Mouse (Mus musculus) midbrain, embryonic 11.5 days (tissue): Measurements from ENCODE around the gene Ugt1a6b. TPM values are rescaled to one million over a fixed set of nuclear protein-coding genes. Genes with fewer than 3 reads are reported as not detected.

Source experiments
- ATAC-seq: fragments of 200-750 bp; cut with Nextera tagmentation; 2 replicates; pipeline ENCODE4 v1.8.0; 2017; ENCODE audit warnings: moderate TSS enrichment, moderate library complexity; ENCODE audit not compliant: low FRiP score
- DNase-seq: peaks from one replicate; pipeline ENCODE4 v3.0.0; 2015; ENCODE audit warnings: low spot score; ENCODE audit errors: missing footprints
- H3K27ac ChIP-seq: fragments of 300-500 bp; sonication (generic); 2 replicates; pipeline ENCODE4 v1.5.1; 2014; ENCODE audit warnings: low read depth, low read length
- H3K27me3 ChIP-seq: fragments of 300-500 bp; sonication (generic); 2 replicates; pipeline ENCODE4 v1.6.1; 2014; ENCODE audit warnings: mild to moderate bottlenecking, low read length, moderate library complexity, mixed read lengths; ENCODE audit not compliant: control insufficient read depth, insufficient read depth
- H3K36me3 ChIP-seq: fragments of 300-500 bp; sonication (generic); 2 replicates; pipeline ENCODE4 v1.6.1; 2014; ENCODE audit warnings: mild to moderate bottlenecking, low read length, moderate library complexity, mixed read lengths; ENCODE audit not compliant: control insufficient read depth, insufficient read depth
- H3K4me1 ChIP-seq: fragments of 300-500 bp; sonication (generic); 2 replicates; pipeline ENCODE4 v1.6.1; 2014; ENCODE audit warnings: low read length; ENCODE audit not compliant: control insufficient read depth, insufficient read depth
- H3K4me2 ChIP-seq: fragments of 300-500 bp; sonication (generic); 2 replicates; pipeline ENCODE4 v1.6.1; 2014; ENCODE audit warnings: mild to moderate bottlenecking, moderate library complexity
- H3K4me3 ChIP-seq: fragments of 300-500 bp; sonication (generic); 2 replicates; pipeline ENCODE4 v1.5.1; 2014; ENCODE audit warnings: low read depth, low read length
- H3K9ac ChIP-seq: fragments of 300-500 bp; sonication (generic); 2 replicates; pipeline ENCODE4 v1.6.1; 2014; ENCODE audit warnings: low read length
- H3K9me3 ChIP-seq: fragments of 300-500 bp; sonication (generic); 2 replicates; pipeline ENCODE4 v1.6.1; 2016; ENCODE audit warnings: low read length; ENCODE audit not compliant: control insufficient read depth
- WGBS: fragments of 180-500 bp; shearing (Covaris S2); extraction: QIAGEN DNeasy Blood & Tissue Kit; methylation state at CpG from one replicate; pipeline ENCODE4 v1.1.7; 2014; 5-methylcytosine and 5-hydroxymethylcytosine counted together
- polyA plus RNA-seq: library from polyadenylated mRNA; unstranded; fragments of >200 nt; fragmentation: Nextera tagmentation; extraction: Ambion mirVana; gene quantifications from 2 replicates; pipeline ENCODE4 v1.2.1, GENCODE M21; 2014

The Ugt1a6b gene
- polyA plus RNA-seq, 1 experiment from 2014 or later, result not detected

GRCm38 (mm10) chr1:88262961-88263360, 159.9 kb downstream of the Ugt1a6b start:
- DNase-seq (no peak), ATAC-seq (no peak)
- H3K4me2 ChIP-seq, result no peak overlapping the region
- 78% methylated on average over 6 of the region's 6 CpGs for WGBS
- H3K27ac ChIP-seq, result no peak overlapping the region
- H3K9me3 ChIP-seq, result peaks cover 32% of the 10 kb centered on the region
- H3K4me3 ChIP-seq, result no peak overlapping the region
- no peaks in the 10 kb centered on the region for H3K27me3 ChIP-seq
- peaks cover 72% of the 10 kb centered on the region for H3K36me3 ChIP-seq
- H3K4me1 ChIP-seq, result no peaks in the 10 kb centered on the region
- no peak overlapping the region for H3K9ac ChIP-seq

GRCm38 (mm10) chr1:88263778-88264177, 160.7 kb downstream of the Ugt1a6b start:
- H3K27me3 ChIP-seq, result no peaks in the 10 kb centered on the region
- DNase-seq (no peak), ATAC-seq (no peak)
- no peaks in the 10 kb centered on the region for H3K4me1 ChIP-seq
- no peak overlapping the region for H3K9ac ChIP-seq
- WGBS, result 90% methylated on average over 5 of the region's 5 CpGs
- no peak overlapping the region for H3K4me2 ChIP-seq
- peaks cover 28% of the 10 kb centered on the region for H3K9me3 ChIP-seq
- peaks cover 80% of the 10 kb centered on the region for H3K36me3 ChIP-seq
- no peak overlapping the region for H3K27ac ChIP-seq
- H3K4me3 ChIP-seq, result no peak overlapping the region

- Histone ChIP-seq H3K27ac (no peak overlapping the region), H3K4me1 (no peaks in the 10 kb centered on the region), H3K4me3 (no peak overlapping the region), H3K4me2 (no peak overlapping the region), H3K27me3 (no peaks in the 10 kb centered on the region), H3K9me3 (peaks cover 25% of the 10 kb centered on the region), H3K9ac (no peak overlapping the region), H3K36me3 (peaks cover 86% of the 10 kb centered on the region)
- ATAC-seq (no peak), DNase-seq (no peak)
- 90% methylated on average over 7 of the region's 7 CpGs for WGBS
These were observed 161.3 kb downstream of the Ugt1a6b start for GRCm38 (mm10) chr1:88264237-88264868.

- no peak overlapping the region for H3K4me3 ChIP-seq
- DNase-seq (no peak), ATAC-seq (no peak)
- H3K27ac ChIP-seq, result no peak overlapping the region
- peaks cover 91% of the 10 kb centered on the region for H3K36me3 ChIP-seq
- no peak overlapping the region for H3K4me2 ChIP-seq
- no peaks in the 10 kb centered on the region for H3K27me3 ChIP-seq
- no peaks in the 10 kb centered on the region for H3K4me1 ChIP-seq
- H3K9me3 ChIP-seq, result peaks cover 24% of the 10 kb centered on the region
- no peak overlapping the region for H3K9ac ChIP-seq
- 82% methylated on average over 4 of the region's 4 CpGs for WGBS
These were observed 161.8 kb downstream of the Ugt1a6b start for GRCm38 (mm10) chr1:88264869-88265240.

- H3K4me3 ChIP-seq, result no peak overlapping the region
- 90% methylated on average over 13 of the region's 13 CpGs for WGBS
- H3K36me3 ChIP-seq, result peaks cover 88% of the 10 kb centered on the region
- no peak overlapping the region for H3K4me2 ChIP-seq
- H3K9me3 ChIP-seq, result peaks cover 20% of the 10 kb centered on the region
- no peak overlapping the region for H3K9ac ChIP-seq
- DNase-seq, result no peak
- no peak for ATAC-seq
- no peaks in the 10 kb centered on the region for H3K4me1 ChIP-seq
- H3K27me3 ChIP-seq, result no peaks in the 10 kb centered on the region
- H3K27ac ChIP-seq, result no peak overlapping the region
These were observed 163.1 kb downstream of the Ugt1a6b start for GRCm38 (mm10) chr1:88266123-88266522.

GRCm38 (mm10) chr1:88267489-88267888, 164.4 kb downstream of the Ugt1a6b start:
- peaks cover 12% of the 10 kb centered on the region for H3K9me3 ChIP-seq
- peaks cover 87% of the 10 kb centered on the region for H3K36me3 ChIP-seq
- H3K4me3 ChIP-seq, result no peak overlapping the region
- H3K4me2 ChIP-seq, result no peak overlapping the region
- H3K27me3 ChIP-seq, result no peaks in the 10 kb centered on the region
- H3K9ac ChIP-seq, result no peak overlapping the region
- 96% methylated on average over 6 of the region's 6 CpGs for WGBS
- no peak overlapping the region for H3K27ac ChIP-seq
- DNase-seq, result no peak
- no peaks in the 10 kb centered on the region for H3K4me1 ChIP-seq
- peak; percentile 7; the same call in 1 of the 2 replicates for ATAC-seq

GRCm38 (mm10) chr1:88268070-88268469, 165.0 kb downstream of the Ugt1a6b start:
- no peaks in the 10 kb centered on the region for H3K27me3 ChIP-seq
- DNase-seq (no peak), ATAC-seq (no peak)
- H3K9ac ChIP-seq, result no peak overlapping the region
- no peak overlapping the region for H3K4me3 ChIP-seq
- H3K36me3 ChIP-seq, result peaks cover 86% of the 10 kb centered on the region
- H3K4me1 ChIP-seq, result no peaks in the 10 kb centered on the region
- no peak overlapping the region for H3K4me2 ChIP-seq
- H3K9me3 ChIP-seq, result peaks cover 12% of the 10 kb centered on the region
- H3K27ac ChIP-seq, result no peak overlapping the region
- 85% methylated on average over 6 of the region's 6 CpGs for WGBS

Other genes with a start within 250 kb of the Ugt1a6b start
- gene Dgkd, start 250.0 kb upstream of the Ugt1a6b start, polyA plus RNA-seq, result 34.1 and 35.3 TPM in 2 replicates
- gene Usp40, start 94.7 kb upstream of the Ugt1a6b start, polyA plus RNA-seq, result 27.9 and 29.2 TPM in 2 replicates
- not detected in 2 replicates for gene Ugt1a10, start 47.9 kb upstream of the Ugt1a6b start, polyA plus RNA-seq
- gene Ugt1a9, start 32.5 kb upstream of the Ugt1a6b start, polyA plus RNA-seq, result not detected in 2 replicates
- not detected in 2 replicates for gene Ugt1a8, start 15.4 kb upstream of the Ugt1a6b start, polyA plus RNA-seq
- 0.97 and 1.2 TPM in 2 replicates for gene Ugt1a7c, start 8.2 kb upstream of the Ugt1a6b start, polyA plus RNA-seq
- not detected in 2 replicates for gene Ugt1a6a, start 31.6 kb downstream of the Ugt1a6b start, polyA plus RNA-seq
- not detected in 2 replicates for gene Ugt1a5, start 62.8 kb downstream of the Ugt1a6b start, polyA plus RNA-seq
- gene Ugt1a2, start 97.3 kb downstream of the Ugt1a6b start, polyA plus RNA-seq, result not detected in 2 replicates
- gene Dnajb3, start 102.5 kb downstream of the Ugt1a6b start, polyA plus RNA-seq, result 13.4 and 15.4 TPM in 2 replicates
- not detected in 2 replicates for gene Ugt1a1, start 108.7 kb downstream of the Ugt1a6b start, polyA plus RNA-seq
- gene Mroh2a, start 123.7 kb downstream of the Ugt1a6b start, polyA plus RNA-seq, result 1.6 and 1.7 TPM in 2 replicates
- gene Hjurp, start 174.4 kb downstream of the Ugt1a6b start, polyA plus RNA-seq, result 135 TPM in 2 replicates
- not detected in 2 replicates for gene Trpm8, start 174.4 kb downstream of the Ugt1a6b start, polyA plus RNA-seq